Mouse (Mus musculus) embryonic facial prominence, embryonic 11.5 days (tissue): ENCODE data around the gene Rem1. TPM values are rescaled to one million over a fixed set of nuclear protein-coding genes. Genes with fewer than 3 reads are reported as not detected.

Source experiments
- ATAC-seq: fragments of 200-750 bp; cut with Nextera tagmentation; replicated peaks from 2 replicates; pipeline ENCODE4 v1.8.0; 2017; ENCODE audit warnings: low read depth; ENCODE audit not compliant: insufficient number of reproducible peaks, low FRiP score, low TSS enrichment
- DNase-seq: peaks from one replicate; pipeline ENCODE4 v3.0.0-alpha.2; 2015; ENCODE audit warnings: low spot score
- H3K27ac ChIP-seq: fragments of 300-500 bp; sonication (generic); replicated peaks from 2 replicates; pipeline ENCODE4 v1.5.1; 2014; ENCODE audit warnings: mild to moderate bottlenecking, low read depth, low read length, control low read depth
- H3K27me3 ChIP-seq: fragments of 300-500 bp; sonication (generic); 2 replicates; pipeline ENCODE4 v1.6.1; 2014; ENCODE audit warnings: mild to moderate bottlenecking, low read length, moderate library complexity, mixed read lengths; ENCODE audit not compliant: control insufficient read depth, insufficient read depth
- H3K36me3 ChIP-seq: fragments of 300-500 bp; sonication (generic); replicated peaks from 2 replicates; pipeline ENCODE4 v1.6.1; 2014; ENCODE audit warnings: low read depth, mild to moderate bottlenecking, low read length, moderate library complexity, mixed read lengths; ENCODE audit not compliant: control insufficient read depth, insufficient read depth
- H3K4me1 ChIP-seq: fragments of 300-500 bp; sonication (generic); 2 replicates; pipeline ENCODE4 v1.6.1; 2014; ENCODE audit warnings: low read length, mixed read lengths; ENCODE audit not compliant: control insufficient read depth, insufficient read depth
- H3K4me2 ChIP-seq: fragments of 300-500 bp; sonication (generic); 2 replicates; pipeline ENCODE4 v1.6.1; 2014; ENCODE audit warnings: low read depth, mild to moderate bottlenecking, control low read depth, low read length, moderate library complexity
- H3K4me3 ChIP-seq: fragments of 300-500 bp; sonication (generic); 2 replicates; pipeline ENCODE4 v1.5.1; 2014; ENCODE audit warnings: low read depth, low read length, control low read depth
- H3K9ac ChIP-seq: fragments of 300-500 bp; sonication (generic); replicated peaks from 2 replicates; pipeline ENCODE4 v1.6.1; 2014; ENCODE audit warnings: mild to moderate bottlenecking, control low read depth, low read length
- H3K9me3 ChIP-seq: fragments of 300-500 bp; sonication (generic); replicated peaks from 2 replicates; pipeline ENCODE4 v1.6.1; 2016; ENCODE audit warnings: mild to moderate bottlenecking, low read length, inconsistent platforms, mixed read lengths; ENCODE audit not compliant: control insufficient read depth
- WGBS: fragments of 180-500 bp; shearing (Covaris S2); extraction: QIAGEN DNeasy Blood & Tissue Kit; methylation state at CpG from one replicate; pipeline ENCODE4 v1.1.7; 2014; 5-methylcytosine and 5-hydroxymethylcytosine counted together
- polyA plus RNA-seq: library from polyadenylated mRNA; unstranded; fragments of >200 nt; fragmentation: Nextera tagmentation; extraction: Ambion mirVana; gene quantifications from 2 replicates; pipeline ENCODE4 v1.2.1, GENCODE M21; 2014

The Rem1 gene
- polyA plus RNA-seq = 0.36 and 0.91 TPM in 2 replicates

DNA sequence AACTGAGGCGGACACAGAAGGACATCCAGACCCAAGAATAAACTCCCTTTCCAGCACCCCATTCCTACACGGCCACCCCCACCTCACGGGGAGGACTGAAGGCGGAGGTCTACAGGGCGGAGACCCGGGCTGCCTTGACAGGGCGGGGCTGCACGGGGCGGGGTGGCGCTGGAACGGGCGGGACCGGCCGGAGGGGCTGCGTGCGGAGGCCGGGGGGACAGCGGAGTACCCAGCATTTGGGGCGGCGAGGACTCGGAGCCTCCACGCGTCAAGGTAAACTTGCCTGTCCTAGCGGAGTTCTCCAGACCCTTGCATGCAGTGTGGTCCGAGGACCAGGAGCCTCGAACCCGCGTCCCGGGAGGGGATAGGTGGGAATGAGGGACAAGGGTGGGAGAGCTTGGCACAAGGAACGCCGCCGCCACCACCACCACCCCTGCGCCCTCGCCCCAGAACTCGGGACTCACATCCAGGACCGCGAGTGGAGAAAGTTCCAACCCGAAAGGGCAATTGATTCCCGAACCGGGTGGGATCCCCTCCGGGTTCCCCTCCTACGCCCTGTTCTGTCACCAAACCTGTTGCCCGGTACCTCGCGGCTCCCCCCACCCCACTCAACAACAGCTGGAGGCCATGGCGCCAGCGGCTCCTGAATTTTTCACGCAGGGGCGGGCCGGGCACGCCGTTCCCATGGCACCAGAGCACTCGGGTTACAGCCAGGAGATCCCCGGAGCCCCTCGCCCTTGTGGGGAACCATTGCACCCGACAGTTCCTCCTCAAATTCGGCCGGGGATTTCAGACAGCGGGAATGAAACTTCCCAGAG lies at the start of gene Rem1:
Gene Rem1 (plus strand): TSS at position 178 of the 818 bp plus-strand sequence.
- 2% methylated on average over 57 of the region's 59 CpGs for WGBS
- H3K9me3 ChIP-seq = no peaks in the 10 kb centered on the region
- H3K27me3 ChIP-seq = peaks cover 33% of the 10 kb centered on the region
- H3K4me1 ChIP-seq = peaks cover 2% of the 10 kb centered on the region; the same call in 1 of the 2 replicates
- peak within 1 kb of the TSS; percentile 7 for H3K9ac ChIP-seq
- peak; percentile 55 for ATAC-seq
- H3K27ac ChIP-seq = no peak within 1 kb of the TSS
- peak within 1 kb of the TSS; percentile 56 for H3K4me2 ChIP-seq
- no peaks in the 10 kb centered on the region for H3K36me3 ChIP-seq
- DNase-seq = peak; percentile 59
- H3K4me3 ChIP-seq = peak within 1 kb of the TSS; percentile 34

GRCm38 (mm10) chr2:152580107-152580506 lies 46.6 kb upstream of the Rem1 start, which contains the start of gene Defb19:
Gene Defb19 (minus strand): TSS chr2:152580312.
- no peak within 1 kb of the TSS for H3K4me2 ChIP-seq
- no peak within 1 kb of the TSS for H3K4me3 ChIP-seq
- no peaks in the 10 kb centered on the region for H3K27me3 ChIP-seq
- H3K4me1 ChIP-seq = no peaks in the 10 kb centered on the region
- H3K9me3 ChIP-seq = no peaks in the 10 kb centered on the region
- H3K27ac ChIP-seq = no peak within 1 kb of the TSS
- H3K9ac ChIP-seq = no peak within 1 kb of the TSS
- H3K36me3 ChIP-seq = no peaks in the 10 kb centered on the region
- DNase-seq (no peak), ATAC-seq (no peak)
- 57% methylated on average over 7 of the region's 7 CpGs for WGBS

- no peak overlapping the region for H3K27ac ChIP-seq
- H3K9ac ChIP-seq = no peak overlapping the region
- no peaks in the 10 kb centered on the region for H3K9me3 ChIP-seq
- H3K36me3 ChIP-seq = no peaks in the 10 kb centered on the region
- no peak for ATAC-seq
- no peak overlapping the region for H3K4me2 ChIP-seq
- H3K4me3 ChIP-seq = no peak overlapping the region
- no peak for DNase-seq
- WGBS = 89% methylated on average over 11 of the region's 11 CpGs
- H3K4me1 ChIP-seq = no peaks in the 10 kb centered on the region
- H3K27me3 ChIP-seq = no peaks in the 10 kb centered on the region
Observed at GRCm38 (mm10) chr2:152580612-152581011, 46.1 kb upstream of the Rem1 start.

DNA sequence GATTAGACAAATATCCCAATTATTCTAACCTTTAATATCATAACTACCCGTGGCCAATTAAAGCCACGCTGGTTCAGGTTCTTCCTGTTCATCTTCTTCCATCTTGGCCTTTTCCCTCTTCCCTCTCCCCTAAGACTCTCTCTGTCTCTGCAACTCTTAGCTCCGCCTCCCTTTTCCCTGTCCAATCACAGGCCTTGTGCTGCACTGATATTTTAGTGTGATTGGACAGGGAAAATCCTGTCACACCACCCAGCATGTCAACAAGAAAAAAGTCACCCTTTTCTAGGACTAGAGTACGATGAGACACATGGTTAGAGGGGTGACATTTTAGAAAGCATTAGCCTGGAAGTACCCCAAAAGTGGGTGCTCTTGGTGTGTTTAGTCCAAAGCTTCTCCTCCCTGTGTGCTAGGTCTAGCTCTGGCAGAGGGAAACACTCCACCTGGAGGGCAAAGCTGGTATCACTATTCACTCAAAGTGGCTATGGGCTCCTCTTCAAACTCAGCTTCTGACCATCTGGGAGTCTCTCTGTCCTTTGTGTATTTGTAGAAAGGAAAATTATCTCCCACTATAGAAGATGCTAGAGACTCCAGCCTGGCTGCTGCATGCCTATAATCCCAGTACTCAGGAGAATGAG lies 39.7 kb upstream of the Rem1 start:
- no peak overlapping the region for H3K4me2 ChIP-seq
- H3K9me3 ChIP-seq = no peaks in the 10 kb centered on the region
- no peaks in the 10 kb centered on the region for H3K27me3 ChIP-seq
- no peaks in the 10 kb centered on the region for H3K36me3 ChIP-seq
- no peak overlapping the region for H3K27ac ChIP-seq
- H3K4me3 ChIP-seq = no peak overlapping the region
- DNase-seq = peak; percentile 27
- no peak overlapping the region for H3K9ac ChIP-seq
- ATAC-seq = no peak
- no peaks in the 10 kb centered on the region for H3K4me1 ChIP-seq
- 73% methylated on average over 4 of the region's 4 CpGs for WGBS

DNA sequence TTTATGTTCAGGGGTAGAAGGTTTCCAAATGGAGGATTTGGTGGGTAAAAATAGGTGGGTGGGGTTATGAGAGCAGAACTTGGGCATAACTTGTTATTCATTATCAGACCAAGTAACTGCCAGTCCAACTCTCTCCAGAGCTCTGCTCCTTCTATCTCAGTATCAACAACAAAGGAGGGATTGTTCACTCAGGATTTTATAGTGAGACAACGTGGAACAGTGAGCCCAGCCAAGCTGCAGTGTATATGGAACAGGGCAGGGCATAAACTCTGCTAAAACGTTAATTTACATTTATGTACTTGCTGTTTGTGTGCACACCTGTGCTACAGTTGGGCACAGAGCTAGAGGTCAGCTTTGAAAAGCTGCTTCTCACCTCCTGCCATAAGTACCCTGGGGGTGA lies 38.3 kb upstream of the Rem1 start:
- Histone ChIP-seq H3K27me3 (no peaks in the 10 kb centered on the region), H3K4me2 (no peak overlapping the region), H3K4me1 (no peaks in the 10 kb centered on the region), H3K9ac (no peak overlapping the region), H3K27ac (no peak overlapping the region), H3K9me3 (no peaks in the 10 kb centered on the region), H3K4me3 (no peak overlapping the region), H3K36me3 (no peaks in the 10 kb centered on the region)
- no peak for DNase-seq
- WGBS = 33% methylated on average over 2 of the region's 2 CpGs
- ATAC-seq = no peak

DNA sequence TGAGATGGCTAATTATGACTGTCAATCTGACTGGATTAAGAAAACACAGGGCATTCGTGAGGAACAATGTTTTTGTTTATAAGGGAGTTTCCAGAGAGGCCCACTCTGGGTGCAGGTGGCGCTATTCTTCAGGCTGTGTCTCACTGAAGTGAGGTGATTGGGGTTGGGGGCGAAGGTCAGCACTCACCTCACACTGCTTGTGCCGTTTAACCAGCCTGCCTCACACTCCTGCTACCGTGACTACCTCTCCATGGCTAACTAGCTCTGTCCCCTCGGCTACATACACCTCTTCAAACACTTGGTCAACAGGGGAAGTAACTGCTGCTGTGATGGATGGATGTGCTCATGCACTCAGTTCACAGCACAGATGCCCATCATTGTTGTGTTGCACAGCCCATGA lies 37.7 kb upstream of the Rem1 start:
- Histone ChIP-seq H3K4me2 (no peak overlapping the region), H3K9ac (no peak overlapping the region), H3K27me3 (no peaks in the 10 kb centered on the region), H3K4me3 (no peak overlapping the region), H3K4me1 (no peaks in the 10 kb centered on the region), H3K36me3 (no peaks in the 10 kb centered on the region), H3K27ac (no peak overlapping the region), H3K9me3 (no peaks in the 10 kb centered on the region)
- DNase-seq (no peak), ATAC-seq (no peak)
- WGBS = 33% methylated on average over 6 of the region's 6 CpGs

- no peak within 1 kb of the TSS for H3K4me3 ChIP-seq
- no peak for ATAC-seq
Observed at GRCm38 (mm10) chr2:152599299-152599698, 27.5 kb upstream of the Rem1 start, which contains the start of gene Defb45. Gene Defb45 (minus strand): TSS chr2:152599399.

DNA sequence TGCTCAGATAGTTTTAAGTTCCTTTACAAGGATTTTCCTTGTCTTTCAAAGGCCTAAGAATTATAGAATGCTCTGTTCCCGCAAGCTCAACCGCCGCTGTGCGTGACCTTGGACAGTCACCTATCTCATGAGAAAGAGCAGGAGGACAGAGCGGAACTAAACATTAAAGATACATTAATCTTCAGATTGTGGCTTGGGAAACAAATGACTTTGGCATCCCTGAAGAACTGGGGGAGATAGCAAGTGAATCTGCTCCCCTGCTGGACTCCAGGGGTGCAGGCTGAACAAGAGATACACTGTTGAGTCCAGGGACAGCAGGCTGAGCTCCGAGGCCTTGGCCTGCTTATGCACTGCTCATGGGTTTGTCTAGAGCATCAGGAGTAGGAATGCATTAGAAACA lies 26.7 kb upstream of the Rem1 start:
- ATAC-seq (no peak), DNase-seq (no peak)
- Histone ChIP-seq H3K4me2 (no peak overlapping the region), H3K9me3 (no peaks in the 10 kb centered on the region), H3K4me3 (no peak overlapping the region), H3K36me3 (no peaks in the 10 kb centered on the region), H3K27ac (no peak overlapping the region), H3K27me3 (no peaks in the 10 kb centered on the region), H3K9ac (no peak overlapping the region), H3K4me1 (no peaks in the 10 kb centered on the region)
- 86% methylated on average over 6 of the region's 6 CpGs for WGBS

More at GRCm38 (mm10) chr2:152599299-152599698, 27.5 kb upstream of the Rem1 start, which contains the start of gene Defb45:
- H3K4me1 ChIP-seq = no peaks in the 10 kb centered on the region
- no peak within 1 kb of the TSS for H3K9ac ChIP-seq
- H3K27me3 ChIP-seq = no peaks in the 10 kb centered on the region
- 60% methylated on average over 7 of the region's 7 CpGs for WGBS
- no peak within 1 kb of the TSS for H3K4me2 ChIP-seq
- H3K9me3 ChIP-seq = no peaks in the 10 kb centered on the region
- no peaks in the 10 kb centered on the region for H3K36me3 ChIP-seq
- no peak within 1 kb of the TSS for H3K27ac ChIP-seq
- DNase-seq = no peak
